ENCODE assay signal across 8 mouse cellular contexts in genomic region chr16:30520361-30520823, GRCm38 (mm10). TPM values are rescaled to one million over a fixed set of nuclear protein-coding genes. Genes with fewer than 3 reads are reported as not detected.
DNase-seq lines count a peak whose midpoint lies in the region; ATAC-seq and TF ChIP-seq lines count a peak whose summit lies in the region.

No protein-coding gene starts in this region.

- no peak overlapping the region for H3K4me3 ChIP-seq in forebrain, embryonic 10.5 days
- H3K4me3 ChIP-seq in forebrain, embryonic 12.5 days (replicated peaks), result no peak overlapping the region
- H3K4me3 ChIP-seq in intestine, postnatal 0 days (ENCODE audit: low read depth, low read length), result peak overlapping the region; percentile 32
- H3K4me3 ChIP-seq in midbrain, embryonic 13.5 days (replicated peaks), result no peak overlapping the region

- WGBS in forebrain, embryonic 10.5 days, result 41% methylated on average over 9 of the region's 9 CpGs
- 34% methylated on average over 9 of the region's 9 CpGs for WGBS in forebrain, embryonic 12.5 days
- WGBS in intestine, postnatal 0 days, result 16% methylated on average over 9 of the region's 9 CpGs
- 35% methylated on average over 9 of the region's 9 CpGs for WGBS in midbrain, embryonic 13.5 days

- H3K4me2 ChIP-seq in forebrain, embryonic 12.5 days, result no peak overlapping the region
- H3K4me2 ChIP-seq in intestine, postnatal 0 days (replicated peaks; ENCODE audit: low read depth), result peak overlapping the region; percentile 57
- H3K4me2 ChIP-seq in midbrain, embryonic 13.5 days (replicated peaks), result 0 out of 2 replicates have a peak overlapping the region, but pooled peaks have one; percentile 9

- no peaks in the 10 kb centered on the region for H3K27me3 ChIP-seq in forebrain, embryonic 10.5 days (ENCODE audit: poor library complexity, severe bottlenecking)
- no peaks in the 10 kb centered on the region for H3K27me3 ChIP-seq in forebrain, embryonic 12.5 days
- no peaks in the 10 kb centered on the region for H3K27me3 ChIP-seq in intestine, postnatal 0 days (replicated peaks; ENCODE audit: control insufficient read depth, insufficient read depth, low read length)
- no peaks in the 10 kb centered on the region for H3K27me3 ChIP-seq in midbrain, embryonic 13.5 days

- no peak overlapping the region for H3K27ac ChIP-seq in forebrain, embryonic 10.5 days
- H3K27ac ChIP-seq in forebrain, embryonic 12.5 days, result no peak overlapping the region
- no peak overlapping the region for H3K27ac ChIP-seq in intestine, postnatal 0 days (ENCODE audit: low read depth, low read length)
- no peak overlapping the region for H3K27ac ChIP-seq in midbrain, embryonic 13.5 days

- peaks cover 36% of the 10 kb centered on the region for H3K36me3 ChIP-seq in forebrain, embryonic 10.5 days (replicated peaks)
- H3K36me3 ChIP-seq in forebrain, embryonic 12.5 days (replicated peaks), result peaks cover 38% of the 10 kb centered on the region
- H3K36me3 ChIP-seq in intestine, postnatal 0 days (ENCODE audit: control insufficient read depth, insufficient read depth), result no peaks in the 10 kb centered on the region
- peaks cover 60% of the 10 kb centered on the region for H3K36me3 ChIP-seq in midbrain, embryonic 13.5 days

- no peaks in the 10 kb centered on the region for H3K4me1 ChIP-seq in forebrain, embryonic 10.5 days
- no peaks in the 10 kb centered on the region for H3K4me1 ChIP-seq in forebrain, embryonic 12.5 days
- no peaks in the 10 kb centered on the region for H3K4me1 ChIP-seq in intestine, postnatal 0 days (replicated peaks; ENCODE audit: control insufficient read depth, insufficient read depth, low read length)
- no peaks in the 10 kb centered on the region for H3K4me1 ChIP-seq in midbrain, embryonic 13.5 days (replicated peaks)

- peak; percentile 87 for TF ChIP-seq CTCF in intestine, postnatal 0 days (IDR thresholded peaks at IDR 0.05; ENCODE audit: low read depth)

- intact Hi-C loops in left cerebral cortex, postnatal 36 days (cut with DNase I), result no loop called here

- DNase-seq in forebrain, embryonic 10.5 days (ENCODE audit: extremely low spot score, low spot score), result peak; percentile 63
- DNase-seq in cerebellum, postnatal 36 days, result peak; percentile 67 to 76
- DNase-seq in gastrocnemius, postnatal 25 days, result peak; percentile 63
- peak; percentile 43 to 67 for DNase-seq in left cerebral cortex, postnatal 36 days (ENCODE audit: low spot score in 2 of 2)
- DNase-seq in spleen, postnatal 10 days (ENCODE audit: low spot score in 2 of 2), result peak; percentile 74 to 90

- H3K9me3 ChIP-seq in forebrain, embryonic 10.5 days, result no peaks in the 10 kb centered on the region; the same call in 1 of the 2 replicates
- no peaks in the 10 kb centered on the region for H3K9me3 ChIP-seq in forebrain, embryonic 12.5 days
- no peaks in the 10 kb centered on the region for H3K9me3 ChIP-seq in intestine, postnatal 0 days (ENCODE audit: control insufficient read depth)
- H3K9me3 ChIP-seq in midbrain, embryonic 13.5 days, result no peaks in the 10 kb centered on the region

- H3K9ac ChIP-seq in forebrain, embryonic 12.5 days, result no peak overlapping the region
- H3K9ac ChIP-seq in intestine, postnatal 0 days (ENCODE audit: low read depth, low read length), result no peak overlapping the region
- H3K9ac ChIP-seq in midbrain, embryonic 13.5 days (replicated peaks), result no peak overlapping the region

- no peak for ATAC-seq in forebrain, embryonic 12.5 days (ENCODE audit: low FRiP score)
- ATAC-seq in intestine, postnatal 0 days, result no peak
- ATAC-seq in midbrain, embryonic 13.5 days, result no peak

RNA-seq across cellular contexts. Expression of gene Tmem44, which starts 30.2 kb away (rescaled TPM):
- 18.8 and 19.9 TPM in 2 replicates for polyA plus RNA-seq in forebrain, embryonic 10.5 days (2016; fragmentation: Nextera tagmentation; extraction: Ambion mirVana)
- 47.4 and 47.8 TPM in 2 replicates for polyA plus RNA-seq in forebrain, embryonic 12.5 days (2016; fragmentation: Nextera tagmentation; extraction: Ambion mirVana)
- total RNA-seq in gastrocnemius, postnatal 25 days (2021), result 1 to 10 TPM; 2.3 to 2.5 TPM
- polyA plus RNA-seq in intestine, postnatal 0 days (2015; fragmentation: Nextera tagmentation; extraction: Ambion mirVana), result 2.9 and 3.1 TPM in 2 replicates
- total RNA-seq in left cerebral cortex, postnatal 36 days (2021), result 10 to 100 TPM; 68.1 to 71.7 TPM
- 70.9 and 73.1 TPM in 2 replicates for polyA plus RNA-seq in midbrain, embryonic 13.5 days (2015; fragmentation: Nextera tagmentation; extraction: Ambion mirVana)
